Mouse (Mus musculus) ES-CJ7 (cell line): ENCODE measurements around the gene Vkorc1.
"Not testable (repeated sequence)": the region's sequence is repeated elsewhere in the genome, so short reads cannot be mapped to it uniquely, and the experiment has no call there.

Experiments used
- DNase-seq: peaks from one replicate; pipeline ENCODE4 v3.0.0; 2011; ENCODE audit warnings: low read depth, low spot score

The Vkorc1 gene

DNA sequence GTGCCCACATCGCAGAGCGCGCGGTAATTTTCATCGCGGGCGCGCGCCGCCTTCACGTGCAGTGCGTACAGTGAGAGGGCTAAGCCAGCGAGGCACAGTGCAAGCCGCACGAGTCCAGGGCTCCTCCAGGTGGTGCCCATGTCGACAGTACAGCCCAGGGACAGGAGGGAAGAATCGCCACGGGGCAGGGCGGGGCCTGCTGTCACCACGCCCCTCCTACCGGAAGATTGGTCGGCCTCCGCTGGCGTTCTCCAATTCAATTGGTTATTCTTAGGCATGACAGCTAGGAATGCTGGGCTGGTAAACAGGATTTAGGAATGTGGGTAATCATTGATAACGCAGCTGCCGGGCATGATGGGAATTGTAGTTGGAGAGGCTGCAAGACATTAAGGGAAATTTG, at the start of gene Vkorc1, which contains the start of gene Gm21974:
Vkorc1 (minus strand) TSS at position 176 of the 400 bp plus-strand sequence.
Gm21974 (minus strand) TSS at position 13 of the 400 bp plus-strand sequence.
- peak; percentile 97 for DNase-seq

DNA sequence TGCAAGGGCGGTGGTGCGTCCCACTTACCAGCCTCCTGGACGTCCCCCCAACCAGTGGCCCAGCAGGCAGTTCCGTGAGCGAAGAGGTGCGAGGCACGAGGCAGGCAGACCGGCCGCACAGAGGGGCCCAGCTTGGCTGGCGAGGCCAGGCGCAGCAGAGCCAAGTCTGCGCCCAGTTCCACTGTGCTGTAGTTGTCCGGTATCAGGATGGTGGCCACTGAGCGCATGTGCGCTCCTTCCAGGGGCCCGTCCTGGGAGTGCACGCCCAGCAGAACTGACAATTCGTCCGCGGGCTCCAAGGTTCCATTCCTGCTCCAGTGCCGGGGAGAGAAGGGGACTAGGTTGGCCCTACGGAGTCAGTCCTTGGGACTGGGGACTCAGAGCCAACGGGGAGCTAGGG, 49.2 kb upstream of the Vkorc1 start:
- no peak for DNase-seq

DNA sequence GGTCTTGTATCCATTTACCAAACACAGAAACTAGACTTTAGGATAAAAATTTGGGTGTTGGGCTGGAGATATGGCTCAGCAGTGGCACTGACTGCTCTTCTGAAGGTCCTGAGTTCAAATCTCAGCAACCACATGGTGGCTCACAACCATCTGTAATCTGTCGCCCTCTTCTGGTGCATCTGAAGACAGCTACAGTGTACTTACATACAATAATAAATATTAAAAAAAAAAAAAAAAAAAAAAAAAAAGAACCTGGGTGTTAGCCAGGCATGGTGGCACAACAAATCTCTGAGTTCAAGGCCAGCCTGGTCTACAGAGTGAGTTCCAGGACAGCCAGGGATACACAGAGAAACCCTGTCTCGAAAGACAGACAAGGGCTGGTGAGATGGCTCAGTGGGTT, 46.7 kb upstream of the Vkorc1 start:
- DNase-seq: not testable (repeated sequence)

DNA sequence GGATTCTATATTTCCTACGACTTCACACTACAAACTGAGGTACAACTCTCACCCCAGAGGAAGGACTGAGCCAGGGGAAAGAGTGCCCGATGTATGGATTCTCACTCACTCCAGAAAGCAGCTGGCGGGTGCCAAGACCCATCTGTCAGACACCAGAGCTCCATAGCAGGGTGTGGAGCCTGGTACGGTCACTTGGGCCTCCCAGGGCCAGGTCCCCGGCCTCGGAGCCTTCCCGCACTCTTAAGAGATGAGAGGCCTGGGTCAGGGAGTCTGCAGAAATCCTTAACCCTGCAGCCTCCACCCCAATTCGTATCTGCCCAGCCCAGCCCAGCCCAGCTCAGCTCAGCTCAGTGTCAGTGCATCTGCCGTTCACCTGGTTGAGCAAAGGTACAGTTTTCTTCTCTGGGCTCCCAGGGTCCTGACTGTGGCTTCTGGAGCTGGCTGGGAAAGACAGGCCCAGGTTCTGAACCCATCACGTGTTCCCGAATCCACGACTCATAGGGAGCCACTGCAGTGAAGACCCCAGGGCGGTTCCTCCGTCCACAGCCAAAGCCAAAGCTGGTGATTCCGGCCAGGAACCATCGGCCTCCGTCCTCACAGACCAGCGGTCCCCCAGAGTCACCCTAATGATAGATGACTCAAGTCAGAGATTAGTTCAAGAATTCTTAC, 40.9 kb upstream of the Vkorc1 start:
- no peak for DNase-seq

DNA sequence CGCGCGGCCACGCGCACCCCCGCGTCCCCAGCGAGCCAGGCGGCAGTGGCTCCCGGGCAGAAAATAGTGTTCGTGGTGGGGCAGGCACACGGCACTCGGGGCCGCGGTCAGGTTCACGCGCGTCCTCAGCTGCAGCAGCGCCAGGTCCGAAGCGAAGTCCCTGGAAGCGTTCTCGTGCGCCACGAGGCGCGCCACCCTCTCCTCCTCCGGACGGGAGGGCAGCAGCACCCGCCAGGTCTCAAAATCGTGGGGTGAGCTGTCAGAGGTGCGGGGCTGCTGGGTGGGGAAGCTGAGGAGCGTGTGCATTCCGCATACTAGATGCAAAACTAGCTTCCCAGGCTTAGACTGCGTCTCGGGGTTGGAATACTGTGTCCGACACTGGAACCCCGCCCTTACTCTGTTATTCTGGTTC, 40.3 kb upstream of the Vkorc1 start:
- DNase-seq: peak; percentile 54

DNA sequence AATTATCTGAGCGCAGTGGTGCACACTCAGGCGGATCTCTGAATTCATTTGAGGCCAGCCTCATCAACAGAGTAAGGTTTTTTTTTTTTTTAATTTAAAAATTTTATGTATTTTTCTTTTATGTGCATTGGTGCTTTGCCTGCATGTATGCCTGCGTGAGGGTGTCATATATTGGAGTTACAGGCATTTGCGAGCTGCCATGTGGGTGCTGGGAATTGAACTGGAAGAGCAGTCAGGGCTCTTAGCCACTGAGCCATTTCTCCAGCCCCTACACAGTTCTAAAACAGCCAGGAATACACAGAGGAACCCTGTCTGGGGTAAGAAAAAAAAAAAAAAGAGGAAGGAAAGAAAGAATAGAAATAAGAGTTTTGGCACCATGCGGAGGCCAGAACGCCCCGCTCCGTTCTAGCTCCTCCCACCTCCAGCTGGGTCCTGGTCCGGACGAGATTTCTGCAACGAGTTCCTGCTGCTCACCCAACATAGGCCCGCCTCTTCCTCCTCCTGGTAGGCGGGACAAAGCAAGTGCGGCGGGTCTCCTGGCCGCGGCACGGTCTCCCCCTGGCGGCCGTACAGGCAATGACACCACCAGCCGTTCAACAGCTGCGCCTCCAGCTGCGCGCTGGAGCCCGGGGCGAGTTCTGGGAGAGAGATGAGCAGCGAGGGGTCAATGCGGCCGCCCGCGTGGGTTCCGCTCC, 39.8 kb upstream of the Vkorc1 start:
- peak; percentile 97 for DNase-seq

DNA sequence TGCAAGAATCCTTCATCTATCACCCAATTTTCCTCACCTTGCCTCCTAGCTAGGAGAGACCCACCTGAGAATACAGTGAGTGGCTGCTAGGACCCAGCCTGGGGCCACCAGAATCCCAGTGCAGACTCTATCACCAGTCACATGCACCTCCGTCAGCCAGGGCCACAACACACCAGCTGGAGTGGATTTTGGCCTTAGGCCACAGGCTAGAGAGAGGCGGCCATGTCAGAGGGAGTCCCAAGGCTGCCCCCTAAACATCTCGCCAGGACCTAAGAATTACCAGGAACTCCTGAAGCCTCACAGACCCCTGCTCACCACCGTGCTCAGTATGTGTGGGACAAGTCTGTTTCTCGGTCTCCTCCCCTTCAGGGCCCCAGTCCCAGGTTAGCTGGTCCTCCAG, 38.7 kb upstream of the Vkorc1 start:
- DNase-seq: no peak

DNA sequence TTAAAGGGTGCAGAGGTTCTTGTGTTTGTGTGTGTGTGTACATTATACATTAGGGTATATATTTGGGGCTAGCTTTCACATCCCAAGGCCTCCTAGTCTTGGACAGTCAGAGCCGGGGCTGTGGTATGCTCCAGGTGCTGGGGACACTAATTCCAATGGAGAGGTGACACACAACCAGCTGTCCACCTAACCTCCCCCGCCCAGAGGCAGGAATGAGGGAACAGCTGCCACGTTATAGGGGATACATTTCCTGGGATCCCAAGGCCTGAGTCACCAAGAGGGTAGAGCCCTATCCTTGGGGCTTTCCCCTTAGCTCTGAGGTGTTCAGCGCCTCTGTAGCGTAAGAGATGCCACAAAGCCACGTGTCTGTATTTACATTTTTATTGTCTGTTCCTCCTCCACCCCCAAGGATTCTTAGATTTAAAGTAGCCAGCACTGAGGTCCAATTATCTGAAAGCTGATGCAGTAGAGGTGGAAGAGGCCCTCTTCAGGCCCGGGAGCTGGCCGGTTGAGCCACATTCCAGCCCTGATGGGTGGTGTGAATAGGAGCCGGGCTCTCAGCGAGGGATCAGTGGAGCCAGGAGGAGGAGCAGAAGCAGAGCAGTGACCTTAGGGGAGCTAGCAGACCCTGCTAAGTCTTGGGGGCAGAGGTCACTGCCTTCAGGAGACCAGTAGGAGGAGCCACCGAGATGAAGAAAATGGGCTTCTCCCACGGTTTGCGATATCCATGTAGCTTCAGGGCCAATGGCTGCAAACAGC, 37.0 kb upstream of the Vkorc1 start:
- peak; percentile 80 for DNase-seq

DNA sequence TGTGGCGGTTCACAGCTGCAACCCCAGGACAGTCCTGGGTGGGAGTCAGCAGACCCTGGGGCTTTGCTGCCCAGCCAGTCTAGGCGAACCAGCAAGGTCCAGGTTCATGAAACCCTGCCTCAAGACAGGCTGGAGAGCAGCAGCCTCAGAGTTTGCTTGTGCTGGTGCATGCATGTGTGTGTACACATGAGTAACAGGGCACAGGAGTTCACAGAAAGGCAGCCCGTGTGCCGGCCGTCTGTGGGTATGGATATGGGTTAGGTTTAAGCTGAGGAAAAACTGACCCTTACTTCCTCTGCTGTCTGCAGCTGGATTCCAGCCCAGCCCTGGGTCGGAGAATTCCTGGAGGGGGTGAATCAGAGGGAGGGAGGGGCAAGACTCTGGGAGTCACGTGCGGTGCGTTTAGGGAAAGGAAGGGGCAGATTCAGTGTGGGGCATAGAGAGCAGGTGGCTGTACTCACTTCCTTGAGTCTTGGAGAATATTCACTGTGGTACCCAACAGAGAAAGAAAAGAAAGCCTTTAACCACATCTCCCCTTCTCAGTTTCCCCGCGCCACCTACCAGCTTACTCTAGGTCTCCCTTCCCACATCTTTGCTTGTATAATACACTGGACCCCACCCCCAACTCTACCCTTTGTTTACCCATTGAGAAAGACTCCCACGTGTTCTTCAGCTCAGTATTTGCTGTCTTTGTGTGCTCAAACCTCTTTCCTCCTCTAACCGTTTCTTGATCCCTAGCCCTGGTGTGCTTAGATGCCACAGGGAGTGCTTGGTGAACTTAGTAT, 36.1 kb upstream of the Vkorc1 start:
- DNase-seq: peak; percentile 53

DNA sequence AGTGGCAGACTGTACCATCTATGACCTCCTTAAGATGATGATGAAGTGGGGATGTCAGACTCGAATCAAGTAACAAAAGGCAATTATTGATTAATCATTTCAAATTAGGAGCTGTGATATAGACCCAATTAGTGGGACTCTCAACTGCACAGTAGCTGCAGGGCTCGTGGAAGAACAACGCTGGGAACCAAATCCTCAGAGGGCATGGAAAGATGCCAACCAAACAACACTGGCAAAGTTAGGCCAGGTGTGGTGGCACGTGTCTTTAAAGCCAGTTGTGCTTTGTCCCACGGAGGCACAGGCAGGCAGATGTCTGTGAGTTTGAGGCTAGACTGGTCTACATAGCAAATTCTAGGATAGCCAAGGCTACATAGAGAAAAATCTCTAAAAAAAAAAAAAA, 35.2 kb upstream of the Vkorc1 start:
- no peak for DNase-seq

DNA sequence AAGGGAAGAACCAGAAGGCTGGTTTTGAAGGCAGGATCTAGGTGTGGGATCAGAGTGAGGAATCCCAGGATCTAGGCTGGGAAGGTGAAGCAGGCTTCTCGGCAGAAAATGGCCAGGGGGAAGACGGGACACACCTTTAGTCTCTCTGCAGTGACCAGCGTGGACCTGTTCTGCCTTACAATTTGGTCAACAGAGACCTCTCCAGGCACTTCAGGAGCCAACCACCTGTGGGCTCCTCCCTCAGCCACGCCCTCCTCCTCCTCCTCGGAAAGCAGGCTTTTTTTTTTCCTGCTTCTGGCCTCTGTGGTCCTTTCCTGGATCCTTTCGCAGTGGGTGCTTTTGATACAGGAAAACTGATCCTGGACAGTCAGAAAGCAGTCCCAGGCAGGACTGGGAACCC, 34.5 kb upstream of the Vkorc1 start, which contains the start of gene Prss8:
Prss8 (minus strand) TSS at position 182 of the 400 bp plus-strand sequence.
- no peak for DNase-seq

DNA sequence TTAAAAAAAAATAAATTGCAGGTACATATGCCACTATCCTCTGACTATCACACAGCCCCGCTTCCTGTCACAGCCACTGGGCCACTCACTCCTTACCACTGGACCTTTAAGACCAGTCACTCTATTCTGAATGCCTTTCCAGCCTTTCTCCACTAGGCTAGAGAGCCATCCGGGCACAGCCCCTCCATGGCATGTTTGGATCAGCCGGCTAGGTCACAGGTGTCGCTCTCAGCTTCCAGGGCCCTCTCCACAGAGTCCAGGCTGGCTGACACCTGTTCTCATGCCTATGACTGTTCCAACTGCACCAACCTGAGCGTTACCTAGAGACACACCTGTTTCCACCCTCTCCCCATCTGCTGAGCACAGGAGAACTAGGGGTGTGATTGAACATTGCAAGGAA, 33.2 kb upstream of the Vkorc1 start:
- no peak for DNase-seq

DNA sequence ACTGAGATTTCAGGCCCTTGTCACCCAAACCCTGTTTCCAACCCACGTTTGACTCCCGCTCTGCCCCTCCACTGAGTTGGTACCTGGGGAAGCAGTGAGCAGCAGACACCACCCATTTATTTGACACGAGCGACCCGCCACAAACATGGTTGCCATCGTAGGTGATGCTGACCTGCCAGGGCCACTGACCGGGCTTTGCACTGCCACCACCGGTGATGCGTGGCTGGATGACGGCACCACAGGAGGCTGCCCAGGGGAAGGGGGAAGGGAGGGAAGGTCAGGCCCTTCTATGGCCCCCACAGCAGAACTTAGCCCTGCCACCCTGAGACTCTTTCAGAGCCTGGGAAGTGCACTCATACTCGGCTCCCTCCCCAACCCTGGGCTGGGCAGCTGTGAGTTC, 32.3 kb upstream of the Vkorc1 start:
- DNase-seq: no peak

DNA sequence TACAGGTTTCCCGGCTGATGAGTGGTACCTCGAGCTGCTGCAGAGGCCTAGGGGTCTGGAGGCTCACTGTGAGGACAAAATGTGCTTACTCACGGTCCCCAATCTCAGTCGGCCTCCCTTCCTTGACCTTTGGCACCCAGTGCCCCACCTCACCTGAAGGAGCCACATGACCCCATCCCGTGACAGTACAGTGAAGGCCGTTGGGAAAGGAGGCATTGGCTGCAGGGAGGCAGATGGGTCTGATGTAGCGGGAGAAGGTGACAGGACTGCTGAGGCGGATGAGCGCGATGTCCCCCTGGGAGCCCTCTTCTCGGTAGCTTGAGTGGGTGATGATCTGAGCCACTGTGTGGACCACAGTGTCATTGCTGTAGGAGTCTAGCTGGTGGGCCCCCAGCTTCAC, 31.4 kb upstream of the Vkorc1 start:
- DNase-seq: no peak

DNA sequence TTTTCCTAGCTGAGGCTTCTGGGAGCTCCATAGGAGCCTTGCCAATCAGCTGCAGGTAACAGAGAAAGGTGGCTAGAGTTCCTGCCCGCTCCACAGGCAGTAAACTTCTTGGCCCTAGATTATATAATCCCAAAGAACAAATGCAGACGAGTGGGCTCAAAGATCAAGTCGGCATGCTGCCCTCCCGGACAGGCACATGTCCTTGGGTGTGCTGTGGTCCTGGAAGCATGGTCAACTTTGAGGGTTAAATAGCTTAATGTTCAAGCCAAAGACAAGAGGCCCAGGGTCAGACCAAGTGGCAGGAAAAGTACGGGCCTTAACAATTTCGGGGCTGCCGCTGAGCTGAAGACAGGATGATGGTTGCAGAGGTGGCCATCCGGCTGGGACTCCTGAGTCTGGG, 30.6 kb upstream of the Vkorc1 start:
- no peak for DNase-seq

DNA sequence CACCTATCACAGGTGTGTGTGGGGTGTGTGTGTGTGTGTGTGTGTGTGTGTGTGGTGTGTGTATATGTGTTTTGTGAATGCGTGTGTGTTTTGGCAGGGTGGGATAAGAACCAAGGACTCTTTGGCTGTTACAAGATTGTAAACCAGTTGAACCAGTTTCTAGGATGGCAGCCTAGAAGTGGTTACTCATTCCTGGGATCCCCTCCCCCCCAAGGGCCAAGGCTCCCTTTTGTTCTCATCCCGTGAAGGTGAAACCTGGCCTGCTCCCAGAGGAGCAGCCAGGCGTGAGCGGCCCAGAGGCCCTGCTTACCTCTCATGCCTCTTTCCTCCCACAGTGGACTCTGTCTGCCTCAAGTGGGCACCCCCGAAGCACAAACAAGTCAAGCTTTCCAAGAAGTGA, 29.8 kb upstream of the Vkorc1 start:
- DNase-seq: no peak

DNA sequence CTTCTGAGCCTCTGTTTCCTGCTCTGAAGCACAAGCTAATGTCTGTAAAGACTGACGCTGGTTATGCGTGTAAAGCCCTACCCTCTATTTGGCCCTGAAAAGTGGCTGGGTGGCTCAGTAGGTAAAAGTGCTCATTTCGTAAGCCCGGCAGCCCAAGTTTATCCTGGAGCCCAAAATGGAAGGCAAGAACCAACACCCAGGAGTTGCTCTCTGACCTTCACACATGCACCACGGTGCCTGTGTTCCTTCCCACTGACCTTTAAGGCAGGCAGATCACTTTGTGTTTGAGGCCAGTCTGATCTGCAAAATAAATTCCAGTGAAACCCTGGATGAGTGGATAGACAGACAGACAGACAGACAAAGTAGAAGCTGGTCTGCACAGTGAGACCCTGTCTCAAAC, 28.3 kb upstream of the Vkorc1 start:
- DNase-seq: no peak

DNA sequence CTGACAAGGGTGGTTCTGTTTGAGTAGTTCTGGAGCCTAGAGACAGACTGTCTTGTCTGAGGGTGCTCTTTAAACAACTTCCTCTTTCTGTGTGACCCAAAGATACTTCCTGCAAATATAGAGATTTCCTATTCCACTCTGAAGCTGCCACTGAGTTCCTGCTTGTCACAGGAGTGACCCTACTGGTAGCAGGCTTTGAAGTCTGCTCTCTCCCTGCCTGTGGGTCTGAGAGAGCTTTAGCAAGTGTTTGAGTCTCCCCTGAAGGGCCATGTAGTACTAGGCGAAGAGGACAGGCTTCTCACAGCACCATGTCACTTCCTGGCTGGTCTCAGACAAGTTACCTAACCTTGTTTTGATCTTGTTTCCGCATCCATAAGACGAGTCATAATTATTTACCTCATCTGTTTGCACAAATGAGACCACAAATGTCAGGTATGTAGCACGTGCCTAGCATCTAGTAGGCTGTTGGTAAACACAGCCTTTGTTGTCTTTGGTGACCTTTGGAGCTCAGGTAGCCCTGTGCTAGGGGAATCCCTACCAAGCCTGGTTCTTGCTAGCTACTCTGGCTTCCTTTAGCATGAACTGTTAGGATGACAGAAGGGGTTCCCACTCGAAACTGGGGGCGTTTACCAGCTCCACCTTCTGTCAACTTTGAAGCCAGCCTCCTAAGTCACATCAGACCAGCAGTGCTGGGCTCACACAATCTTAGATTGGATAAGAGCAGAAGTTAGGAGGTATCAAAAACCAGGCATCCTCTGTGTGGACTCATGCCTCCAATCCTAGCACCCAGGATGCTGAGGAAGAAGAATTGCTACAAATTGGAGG, 27.2 kb upstream of the Vkorc1 start:
- DNase-seq: no peak

DNA sequence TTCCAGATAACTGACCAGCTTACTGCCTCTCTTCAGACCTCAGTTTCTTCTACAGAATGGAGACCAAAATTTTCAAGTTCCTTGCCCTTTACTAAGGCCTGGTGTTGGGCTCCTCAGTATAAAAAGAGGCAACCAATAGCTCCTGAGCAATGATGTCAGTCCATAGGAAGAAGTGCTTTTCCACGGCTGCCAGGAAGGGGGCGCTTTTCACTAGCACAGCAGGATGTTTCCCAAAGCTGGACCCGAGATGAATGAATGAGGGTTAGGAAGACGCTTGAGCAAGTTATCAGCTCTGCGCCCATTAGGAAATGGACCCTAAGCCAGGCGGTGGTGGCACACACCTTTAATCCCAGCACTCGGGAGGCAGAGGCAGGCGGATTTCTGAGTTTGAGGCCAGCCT, 26.1 kb upstream of the Vkorc1 start:
- DNase-seq: peak; percentile 73

DNA sequence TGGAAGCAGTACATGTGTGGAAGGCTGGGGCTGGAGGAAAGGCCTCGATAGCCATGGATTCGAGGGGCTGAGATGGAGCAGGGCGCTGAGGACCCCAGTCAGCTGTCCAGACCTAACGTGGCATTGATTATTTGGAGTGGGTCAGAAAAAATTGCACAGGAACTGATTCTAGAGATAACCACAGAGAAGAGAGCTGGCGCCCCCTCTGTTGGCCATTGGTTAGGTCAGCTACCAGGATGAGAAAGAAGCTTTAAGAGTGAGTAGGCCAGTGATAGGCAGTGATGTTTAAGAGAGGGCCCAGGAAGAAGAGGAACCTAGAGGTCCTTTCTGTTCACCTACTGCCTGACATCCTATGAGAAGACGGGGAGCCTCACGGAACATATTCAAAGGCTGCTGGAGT, 23.9 kb upstream of the Vkorc1 start:
- DNase-seq: peak; percentile 62

DNA sequence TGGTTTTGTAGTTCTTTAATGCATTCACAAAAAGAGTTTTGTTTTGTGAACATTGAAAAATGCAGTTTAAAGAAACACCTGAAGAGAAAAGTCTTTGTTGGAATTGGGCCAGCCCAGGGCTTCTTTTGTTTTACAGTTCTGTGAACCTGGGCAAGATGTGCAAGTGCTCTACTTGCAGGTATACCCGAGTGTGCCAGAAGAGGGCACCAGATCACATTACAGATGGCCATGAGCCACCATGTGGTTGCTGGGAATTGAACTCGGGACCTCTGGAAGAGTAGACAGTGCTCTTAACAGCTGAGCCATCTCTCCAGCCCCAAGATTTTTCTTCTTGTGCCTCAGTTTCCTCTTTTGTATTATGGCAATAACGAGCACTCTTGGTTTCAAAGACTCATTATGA, 22.8 kb upstream of the Vkorc1 start:
- DNase-seq: peak; percentile 89
